Mouse (Mus musculus) cortical plate, adult 2 months (tissue): ENCODE data around the gene Elk4.

Experiments
- CTCF ChIP-seq: fragments of 200-500 bp; IDR thresholded peaks from 2 replicates; pipeline ENCODE4 v1.5.1; 2011; ENCODE audit warnings: mild to moderate bottlenecking, control low read depth, low read length; ENCODE audit not compliant: insufficient read depth; ENCODE audit errors: extremely low read depth
- POLR2A ChIP-seq: fragments of 200-500 bp; IDR thresholded peaks from 2 replicates; pipeline ENCODE4 v1.6.1; 2011; ENCODE audit warnings: mild to moderate bottlenecking, low read length, control low read depth; ENCODE audit not compliant: insufficient read depth; ENCODE audit errors: extremely low read depth

DNA sequence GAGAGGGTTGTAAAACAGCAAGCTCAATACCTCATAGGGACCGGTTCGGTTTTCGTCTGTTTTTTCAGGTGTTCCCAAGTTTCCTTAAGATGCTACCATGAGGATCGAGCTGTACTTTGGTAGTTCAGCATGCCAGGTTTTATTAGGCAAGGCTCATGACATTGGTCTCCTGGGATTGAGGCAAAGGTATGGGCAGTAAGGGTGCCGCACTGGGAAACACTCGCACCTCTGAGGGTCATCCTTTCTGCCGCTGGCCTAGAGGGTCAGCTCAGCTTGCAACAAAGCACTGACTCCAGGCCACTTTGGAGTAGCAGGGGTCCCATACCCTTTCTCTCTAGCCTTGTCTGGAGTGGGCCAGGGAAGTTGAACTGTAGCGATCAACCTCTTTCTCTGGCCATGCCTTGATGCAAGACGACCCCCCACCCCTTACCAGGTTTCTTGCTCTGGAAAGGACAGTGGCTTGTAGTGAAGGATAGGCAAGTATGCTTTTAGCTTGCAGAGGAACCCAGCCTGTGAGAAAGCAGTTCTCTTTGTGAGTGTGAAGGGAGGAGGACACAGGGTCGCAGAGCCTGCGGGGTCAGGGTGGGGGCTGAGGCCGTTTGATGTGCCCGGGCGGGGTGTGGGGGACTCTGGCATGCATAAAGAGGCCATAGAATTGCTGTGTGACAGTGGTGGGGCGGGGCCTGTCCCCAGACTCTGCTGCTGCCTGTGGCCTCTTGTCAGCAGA lies 35.5 kb upstream of the Elk4 start:
- TF ChIP-seq CTCF (no peak), POLR2A (no peak)
